Comparison of ENCODE assay signal across 8 mouse cellular contexts in genomic region chr6:28877945-28878666, GRCm38 (mm10). TPM values are rescaled to one million over a fixed set of nuclear protein-coding genes. Genes with fewer than 3 reads are reported as not detected.
DNase-seq lines count a peak whose midpoint lies in the region; ATAC-seq lines count a peak whose summit lies in the region.
"Had no signal": no experiment of that assay in that cellular context is flagged by ENCODE, and none has a peak within 500 bp of the region (broad histone marks: within the 10 kb centered on the region; RNA-seq: fewer than 3 reads in every experiment).

No protein-coding gene starts in this region.

- no peak overlapping the region for H3K27ac ChIP-seq in embryonic facial prominence, embryonic 12.5 days
- H3K27ac ChIP-seq: liver, embryonic 14.5 days had no signal

- H3K9me3 ChIP-seq in embryonic facial prominence, embryonic 12.5 days: no peaks in the 10 kb centered on the region

- H3K27me3 ChIP-seq in embryonic facial prominence, embryonic 12.5 days: no peaks in the 10 kb centered on the region

- no peak overlapping the region for H3K9ac ChIP-seq in embryonic facial prominence, embryonic 12.5 days
- H3K9ac ChIP-seq: liver, embryonic 14.5 days had no signal

- DNase-seq in right cerebral cortex, adult 18-20 months: peak; percentile 46
- no peak for DNase-seq in right cerebral cortex, postnatal 4 days
- DNase-seq in induced T-regulatory cell, adult 2 months (ENCODE audit: low read depth): peak; percentile 54
- peak; percentile 19 for DNase-seq in thymus, postnatal 25 days
- DNase-seq in gastrocnemius, postnatal 14 days: no peak
- no peak for DNase-seq in cerebellum, adult 8-10 months

- no peak overlapping the region for H3K4me3 ChIP-seq in embryonic facial prominence, embryonic 12.5 days

- H3K4me2 ChIP-seq in embryonic facial prominence, embryonic 12.5 days (replicated peaks): no peak overlapping the region

- intact Hi-C loops in gastrocnemius, postnatal 14 days (cut with DNase I; ENCODE audit: low total_unique reads): no loop called here

- H3K36me3 ChIP-seq in embryonic facial prominence, embryonic 12.5 days: peaks cover 10% of the 10 kb centered on the region

- 0 out of 2 replicates have a peak, but pooled peaks have one; percentile 67 for ATAC-seq in embryonic facial prominence, embryonic 12.5 days (ENCODE audit: insufficient number of reproducible peaks, insufficient read depth, low FRiP score, low TSS enrichment)

- H3K4me1 ChIP-seq in embryonic facial prominence, embryonic 12.5 days: peaks cover 7% of the 10 kb centered on the region; the same call in 1 of the 2 replicates

- 21% methylated on average over 7 of the region's 7 CpGs for WGBS in embryonic facial prominence, embryonic 12.5 days

RNA-seq across cellular contexts. Expression of gene Lrrc4, which starts 46.6 kb away (rescaled TPM):
- polyA plus RNA-seq in embryonic facial prominence, embryonic 12.5 days (2016; fragmentation: Nextera tagmentation; extraction: Ambion mirVana): 0.71 and 0.87 TPM in 2 replicates
- total RNA-seq in gastrocnemius, postnatal 14 days (2021): under 1 TPM; 0.64 to 0.68 TPM

Comparison
In these comparisons a context has a peak if more than half of its experiments do, and no peak if none do; other contexts are left out.
1. DNase-seq: peak in right cerebral cortex, adult 18-20 months (single experiment), induced T-regulatory cell, adult 2 months (single experiment) and thymus, postnatal 25 days (single experiment); none in right cerebral cortex, postnatal 4 days (single experiment), gastrocnemius, postnatal 14 days (single experiment) and cerebellum, adult 8-10 months (single experiment).